Mouse (Mus musculus) cerebellum, adult 11 months (tissue): Measurements from ENCODE around the gene Aox1.
"Not testable (repeated sequence)": the region's sequence is repeated elsewhere in the genome, so short reads cannot be mapped to it uniquely, and the experiment has no call there.

ENCODE experiments used
- DNase-seq: peaks from one replicate; pipeline ENCODE4 v3.0.0; 2022

Gene Aox1

GRCm38 (mm10) chr1:58029636-58030117, at the start of gene Aox1:
TSS of gene Aox1 (plus strand) at chr1:58029931.
- DNase-seq = peak; percentile 35

- DNase-seq = no peak
These were observed 40.6 kb upstream of the Aox1 start for GRCm38 (mm10) chr1:57989052-57989600.

- DNase-seq = no peak
These were observed 38.5 kb upstream of the Aox1 start for GRCm38 (mm10) chr1:57991277-57991676.

GRCm38 (mm10) chr1:57995432-57996132, 34.1 kb upstream of the Aox1 start, which contains the start of gene Sgo2a:
TSS of gene Sgo2a (plus strand) at chr1:57995971.
- peak; percentile 87 for DNase-seq

- DNase-seq = no peak
These were observed 33.6 kb upstream of the Aox1 start for GRCm38 (mm10) chr1:57996133-57996615.

- no peak for DNase-seq
These were observed 31.6 kb upstream of the Aox1 start for GRCm38 (mm10) chr1:57998146-57998545.

- DNase-seq = not testable (repeated sequence)
These were observed 23.3 kb upstream of the Aox1 start for GRCm38 (mm10) chr1:58006388-58006787.

- no peak for DNase-seq
These were observed 10.9 kb upstream of the Aox1 start, which contains the start of gene Kctd18 for GRCm38 (mm10) chr1:58018856-58019255. TSS of gene Kctd18 (minus strand) at chr1:58018956.

GRCm38 (mm10) chr1:58027707-58028106, 2.0 kb upstream of the Aox1 start:
- no peak for DNase-seq

- DNase-seq = peak; percentile 52
These were observed 583 bp downstream of the Aox1 start for GRCm38 (mm10) chr1:58030156-58030871.

GRCm38 (mm10) chr1:58031160-58031769, 1.5 kb downstream of the Aox1 start:
- DNase-seq = peak; percentile 36

GRCm38 (mm10) chr1:58037306-58037705, 7.6 kb downstream of the Aox1 start:
- not testable (repeated sequence) for DNase-seq

- peak; percentile 20 for DNase-seq
These were observed 15.3 kb downstream of the Aox1 start for GRCm38 (mm10) chr1:58045076-58045475.

- DNase-seq = peak; percentile 75
These were observed 15.8 kb downstream of the Aox1 start for GRCm38 (mm10) chr1:58045546-58045945.

GRCm38 (mm10) chr1:58046721-58047290, 17.1 kb downstream of the Aox1 start:
- DNase-seq = no peak

GRCm38 (mm10) chr1:58049126-58049525, 19.4 kb downstream of the Aox1 start:
- DNase-seq = no peak

- DNase-seq = no peak
These were observed 25.9 kb downstream of the Aox1 start for GRCm38 (mm10) chr1:58055598-58055997.

- DNase-seq = no peak
These were observed 26.5 kb downstream of the Aox1 start for GRCm38 (mm10) chr1:58056074-58056807.

GRCm38 (mm10) chr1:58056939-58057338, 27.2 kb downstream of the Aox1 start:
- no peak for DNase-seq

GRCm38 (mm10) chr1:58058846-58059245, 29.1 kb downstream of the Aox1 start:
- no peak for DNase-seq

- DNase-seq = no peak
These were observed 32.4 kb downstream of the Aox1 start for GRCm38 (mm10) chr1:58062131-58062530.

GRCm38 (mm10) chr1:58065151-58065550, 35.4 kb downstream of the Aox1 start:
- no peak for DNase-seq
